Mouse (Mus musculus) right cerebral cortex, postnatal 14 days (tissue): Measurements from ENCODE around the gene Itgb8.

Experiments
- DNase-seq: peaks from one replicate; pipeline ENCODE4 v3.0.0; 2022

Gene Itgb8

GRCm38 (mm10) chr12:119207464-119207801 is 31.2 kb downstream of the Itgb8 start:
- no peak for DNase-seq

- peak; percentile 71 for DNase-seq
Measured at GRCm38 (mm10) chr12:119206711-119207463, 31.7 kb downstream of the Itgb8 start.

- no peak for DNase-seq
Measured at GRCm38 (mm10) chr12:119204411-119204810, 34.2 kb downstream of the Itgb8 start.

GRCm38 (mm10) chr12:119202766-119203165 is 35.8 kb downstream of the Itgb8 start:
- no peak for DNase-seq

GRCm38 (mm10) chr12:119195145-119195544 is 43.5 kb downstream of the Itgb8 start:
- no peak for DNase-seq

- DNase-seq: no peak
Measured at GRCm38 (mm10) chr12:119189814-119190213, 48.8 kb downstream of the Itgb8 start.

- DNase-seq: no peak
Measured at GRCm38 (mm10) chr12:119185441-119185840, 53.2 kb downstream of the Itgb8 start.

GRCm38 (mm10) chr12:119182215-119182924 is 56.2 kb downstream of the Itgb8 start:
- no peak for DNase-seq

- no peak for DNase-seq
Measured at GRCm38 (mm10) chr12:119176017-119176416, 62.6 kb downstream of the Itgb8 start.

- DNase-seq: no peak
Measured at GRCm38 (mm10) chr12:119169828-119170539, 68.6 kb downstream of the Itgb8 start.

GRCm38 (mm10) chr12:119169143-119169542 is 69.5 kb downstream of the Itgb8 start:
- DNase-seq: no peak

GRCm38 (mm10) chr12:119165115-119165514 is 73.5 kb downstream of the Itgb8 start:
- no peak for DNase-seq

- no peak for DNase-seq
Measured at GRCm38 (mm10) chr12:119164672-119165071, 73.9 kb downstream of the Itgb8 start.

- no peak for DNase-seq
Measured at GRCm38 (mm10) chr12:119164176-119164575, 74.4 kb downstream of the Itgb8 start.

GRCm38 (mm10) chr12:119160786-119161185 is 77.8 kb downstream of the Itgb8 start:
- no peak for DNase-seq

- no peak for DNase-seq
Measured at GRCm38 (mm10) chr12:119159254-119159933, 79.2 kb downstream of the Itgb8 start.

GRCm38 (mm10) chr12:119157686-119158085 is 80.9 kb downstream of the Itgb8 start:
- DNase-seq: no peak

- no peak for DNase-seq
Measured at GRCm38 (mm10) chr12:119157068-119157467, 81.5 kb downstream of the Itgb8 start.

GRCm38 (mm10) chr12:119155566-119155965 is 83.0 kb downstream of the Itgb8 start:
- DNase-seq: no peak

GRCm38 (mm10) chr12:119150956-119151355 is 87.6 kb downstream of the Itgb8 start:
- DNase-seq: no peak

- DNase-seq: no peak
Measured at GRCm38 (mm10) chr12:119147753-119148152, 90.8 kb downstream of the Itgb8 start.

- no peak for DNase-seq
Measured at GRCm38 (mm10) chr12:119146031-119146430, 92.6 kb downstream of the Itgb8 start.

GRCm38 (mm10) chr12:119137946-119138345 is 100.7 kb downstream of the Itgb8 start:
- no peak for DNase-seq
